Mouse (Mus musculus) cortical plate, adult 2 months (tissue): ENCODE data around the gene Cotl1.

Source experiments
- CTCF ChIP-seq: fragments of 200-500 bp; IDR thresholded peaks from 2 replicates; pipeline ENCODE4 v1.5.1; 2011; ENCODE audit warnings: mild to moderate bottlenecking, control low read depth, low read length; ENCODE audit not compliant: insufficient read depth; ENCODE audit errors: extremely low read depth
- POLR2A ChIP-seq: fragments of 200-500 bp; IDR thresholded peaks from 2 replicates; pipeline ENCODE4 v1.6.1; 2011; ENCODE audit warnings: mild to moderate bottlenecking, low read length, control low read depth; ENCODE audit not compliant: insufficient read depth; ENCODE audit errors: extremely low read depth

GRCm38 (mm10) chr8:119823278-119823677, 17.1 kb downstream of the Cotl1 start:
- no peak for TF ChIP-seq POLR2A
- TF ChIP-seq CTCF = no peak
